Mouse (Mus musculus) spleen, postnatal 4 days (tissue): Measurements from ENCODE around the gene Fam205c.

ENCODE experiments used
- DNase-seq, 2 experiments: peaks; one replicate each; pipeline ENCODE4 v3.0.0; 2022; ENCODE audit warnings: low spot score in 2 of 2

The Fam205c gene

GRCm38 (mm10) chr4:42874134-42874533 is at the start of gene Fam205c:
Gene Fam205c (minus strand): TSS chr4:42874234.
- no peak for DNase-seq

- no peak for DNase-seq
Measured at GRCm38 (mm10) chr4:42922461-42922860, 48.4 kb upstream of the Fam205c start.

GRCm38 (mm10) chr4:42922056-42922455 is 48.0 kb upstream of the Fam205c start:
- no peak for DNase-seq

- no peak for DNase-seq
Measured at GRCm38 (mm10) chr4:42921536-42921935, 47.5 kb upstream of the Fam205c start.

GRCm38 (mm10) chr4:42920726-42921125 is 46.7 kb upstream of the Fam205c start:
- no peak for DNase-seq

GRCm38 (mm10) chr4:42917402-42917774 is 43.4 kb upstream of the Fam205c start:
- DNase-seq, result no peak

- DNase-seq, result no peak
Measured at GRCm38 (mm10) chr4:42916617-42917401, 42.8 kb upstream of the Fam205c start, which contains the start of gene Phf24. Gene Phf24 (plus strand): TSS chr4:42916660.

- DNase-seq, result no peak
Measured at GRCm38 (mm10) chr4:42915966-42916365, 41.9 kb upstream of the Fam205c start.

GRCm38 (mm10) chr4:42915311-42915710 is 41.3 kb upstream of the Fam205c start:
- DNase-seq, result no peak

GRCm38 (mm10) chr4:42913391-42913790 is 39.4 kb upstream of the Fam205c start:
- no peak for DNase-seq

- DNase-seq, result no peak
Measured at GRCm38 (mm10) chr4:42904966-42905365, 30.9 kb upstream of the Fam205c start.

- DNase-seq, result no peak
Measured at GRCm38 (mm10) chr4:42904523-42904922, 30.5 kb upstream of the Fam205c start.

GRCm38 (mm10) chr4:42903942-42904341 is 29.9 kb upstream of the Fam205c start:
- no peak for DNase-seq

GRCm38 (mm10) chr4:42902730-42903129 is 28.7 kb upstream of the Fam205c start:
- DNase-seq, result no peak

- peak; percentile 34 to 76 for DNase-seq
Measured at GRCm38 (mm10) chr4:42902174-42902573, 28.1 kb upstream of the Fam205c start.

GRCm38 (mm10) chr4:42900878-42901277 is 26.8 kb upstream of the Fam205c start:
- DNase-seq, result no peak

- no peak for DNase-seq
Measured at GRCm38 (mm10) chr4:42898914-42899313, 24.9 kb upstream of the Fam205c start.

GRCm38 (mm10) chr4:42895118-42895517 is 21.1 kb upstream of the Fam205c start:
- no peak for DNase-seq

GRCm38 (mm10) chr4:42891176-42891575 is 17.1 kb upstream of the Fam205c start:
- DNase-seq, result no peak

- DNase-seq, result no peak
Measured at GRCm38 (mm10) chr4:42888806-42889205, 14.8 kb upstream of the Fam205c start.

GRCm38 (mm10) chr4:42886926-42887325 is 12.9 kb upstream of the Fam205c start:
- no peak for DNase-seq

- DNase-seq, result peak in 1 of 2 experiments; percentile 62
Measured at GRCm38 (mm10) chr4:42880677-42880948, 6.6 kb upstream of the Fam205c start.

GRCm38 (mm10) chr4:42879829-42880676 is 6.0 kb upstream of the Fam205c start:
- DNase-seq, result peak; percentile 70 to 76
